Mouse (Mus musculus) ovary, adult 18-20 months (tissue): ENCODE data around the gene Lrch3.
A peak's percentile ranks its signal among the peaks of the same experiment; 100 is the strongest.
"Not testable (repeated sequence)": the region's sequence is repeated elsewhere in the genome, so short reads cannot be mapped to it uniquely, and the experiment has no call there.

Experiments
- DNase-seq: peaks from one replicate; pipeline ENCODE4 v3.0.0; 2022; ENCODE audit warnings: low spot score, mixed read lengths

The Lrch3 gene

GRCm38 (mm10) chr16:32913937-32914881, at the start of gene Lrch3:
Lrch3 (plus strand) TSS chr16:32914100.
- DNase-seq = peak; percentile 89

DNA sequence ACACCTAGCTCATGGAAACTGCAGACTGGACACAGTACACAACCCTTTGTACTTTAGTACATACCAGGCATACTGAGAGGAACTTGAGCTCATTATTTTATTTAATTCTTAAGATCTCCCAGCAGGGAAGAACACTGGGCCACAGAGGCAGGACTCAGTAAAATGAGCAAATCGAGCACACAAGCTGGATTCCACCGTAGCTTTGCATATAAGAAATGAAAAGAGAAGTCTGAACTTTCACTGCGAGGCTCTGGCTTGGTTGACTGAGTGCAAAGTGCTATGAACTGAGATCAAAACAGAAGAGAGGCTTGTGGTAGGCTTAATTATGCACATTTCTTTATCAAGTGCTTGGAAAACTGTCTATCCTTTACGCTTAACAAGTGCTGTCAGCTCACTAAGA, 48.5 kb upstream of the Lrch3 start:
- no peak for DNase-seq

DNA sequence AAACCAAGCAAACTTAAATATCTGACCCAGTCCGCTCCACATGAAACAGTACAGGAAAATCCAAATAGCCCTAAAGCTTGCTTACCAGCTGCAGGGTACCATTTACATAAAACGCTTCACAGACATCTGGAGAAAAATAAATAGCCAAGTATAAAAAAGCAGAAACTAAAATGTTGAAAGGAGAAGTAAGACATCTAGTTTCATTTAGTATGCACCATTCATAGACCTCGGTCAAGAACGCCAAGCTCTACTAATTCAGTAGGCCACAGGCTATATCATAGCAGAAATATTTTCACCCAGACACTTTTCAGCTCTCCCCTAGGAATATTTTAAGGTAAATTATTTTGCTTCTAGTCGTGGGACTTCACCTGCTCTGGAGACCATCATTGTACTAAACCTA, 47.2 kb upstream of the Lrch3 start:
- DNase-seq = no peak

DNA sequence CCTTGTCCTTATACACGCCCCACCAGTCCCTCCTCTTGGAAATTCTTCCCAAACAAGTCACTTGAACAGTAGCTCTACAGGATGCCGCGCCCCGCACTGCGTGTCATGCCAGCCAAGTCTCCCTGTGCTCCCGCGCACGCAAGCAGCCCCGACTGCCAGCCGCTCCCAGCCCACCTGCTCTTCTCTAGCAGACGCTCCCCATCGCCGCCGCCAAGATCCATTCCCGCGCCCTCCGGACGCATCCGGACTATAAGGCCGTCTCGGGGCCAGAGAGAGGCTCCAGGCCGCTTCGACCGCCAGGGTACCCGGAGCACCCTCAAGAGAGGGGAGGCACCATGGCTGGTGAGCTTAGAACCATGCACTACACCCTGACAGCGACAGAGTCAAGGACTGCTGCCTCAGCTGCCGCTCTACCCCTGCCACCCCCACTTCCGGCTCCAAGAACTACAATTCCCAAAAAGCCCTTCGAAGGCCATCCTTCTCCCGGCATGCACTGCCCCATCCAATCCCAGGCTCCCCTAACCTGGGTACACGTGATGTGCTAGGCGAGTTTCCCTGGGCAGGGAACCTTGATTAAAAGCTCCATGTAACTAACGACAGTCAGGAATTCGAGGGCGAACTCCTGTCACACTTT, 45.9 kb upstream of the Lrch3 start:
- DNase-seq = peak; percentile 86

DNA sequence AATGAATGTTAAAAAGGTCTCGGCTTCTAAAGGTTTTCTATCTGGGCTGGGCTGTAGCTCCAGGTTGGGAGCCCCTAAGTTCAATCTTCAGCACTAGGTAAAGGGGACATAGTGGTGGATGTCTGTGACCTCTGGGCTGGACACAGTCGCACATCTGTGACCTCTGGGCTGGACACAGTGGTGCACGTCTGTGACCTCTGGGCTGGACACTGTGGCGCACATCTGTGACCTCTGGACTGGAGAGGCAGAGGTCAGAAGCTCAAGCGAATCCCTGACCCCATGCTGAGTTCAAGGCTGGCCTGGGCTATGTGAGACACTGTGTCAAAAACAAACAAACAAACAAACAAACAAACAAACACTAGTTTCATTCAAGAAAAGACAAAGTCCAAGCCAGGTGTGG, 43.7 kb upstream of the Lrch3 start:
- no peak for DNase-seq

- no peak for DNase-seq
These were observed 40.5 kb upstream of the Lrch3 start for GRCm38 (mm10) chr16:32873366-32873765.

GRCm38 (mm10) chr16:32875281-32875680, 38.6 kb upstream of the Lrch3 start:
- DNase-seq = not testable (repeated sequence)

DNA sequence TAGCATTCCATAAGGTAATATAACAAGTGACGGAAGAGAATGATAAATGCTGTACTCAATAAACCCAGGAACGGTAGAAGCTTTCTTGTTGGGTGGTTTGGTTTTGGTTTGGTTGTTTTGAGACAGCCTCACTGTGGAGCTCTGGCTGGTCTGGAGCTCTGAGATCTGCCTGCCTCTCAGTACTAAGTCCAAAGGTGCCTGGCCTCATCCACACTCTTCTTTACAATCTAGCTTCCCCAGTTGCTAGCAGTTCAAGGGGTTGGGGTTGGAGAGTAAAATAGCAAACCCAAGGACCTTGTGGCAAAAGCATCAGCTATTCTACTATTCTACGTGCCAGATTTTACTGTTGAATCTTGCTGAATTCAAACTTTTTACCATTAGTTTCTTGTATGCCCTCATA, 38.1 kb upstream of the Lrch3 start:
- DNase-seq = no peak

GRCm38 (mm10) chr16:32876831-32877230, 37.1 kb upstream of the Lrch3 start:
- no peak for DNase-seq

DNA sequence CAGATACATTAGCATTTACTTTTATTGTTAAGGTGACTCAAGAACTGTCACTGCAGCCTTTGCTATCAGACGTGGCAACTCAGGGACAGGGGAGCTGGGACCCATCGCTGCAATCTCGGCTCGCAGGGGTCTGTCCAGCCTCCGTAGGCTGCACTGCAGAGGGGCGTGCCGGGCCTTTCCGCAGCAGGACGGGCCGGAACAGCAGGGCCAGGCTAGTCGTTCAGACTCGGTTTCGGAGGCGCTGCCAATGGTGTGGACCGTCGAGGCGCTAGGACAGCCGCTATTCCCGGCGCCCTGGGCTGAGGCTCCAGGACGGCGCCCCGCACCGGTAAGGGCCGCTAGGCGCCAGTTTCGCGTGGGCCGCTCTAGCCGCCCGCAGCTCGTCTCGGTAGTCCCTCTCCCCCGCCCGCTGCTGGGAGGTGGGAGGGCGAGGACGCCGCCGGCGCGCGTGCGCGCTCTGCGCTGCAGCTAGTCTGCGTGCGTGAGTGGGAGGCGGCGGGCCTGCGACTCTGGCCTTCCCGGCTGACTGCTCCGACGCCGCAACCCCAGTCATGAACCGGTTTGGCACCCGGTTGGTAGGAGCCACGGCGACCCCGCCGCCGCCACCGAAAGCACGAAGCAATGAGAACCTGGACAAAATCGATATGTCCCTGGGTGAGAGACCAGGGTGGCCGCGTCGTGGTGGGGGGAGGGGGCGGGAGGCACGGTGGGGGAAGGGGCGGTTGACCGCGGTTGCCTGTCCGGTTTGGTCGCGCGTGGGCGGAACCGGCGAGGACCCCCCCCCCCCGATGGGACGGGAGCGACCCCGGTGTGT, 36.4 kb upstream of the Lrch3 start, which contains the start of the genes Fyttd1 and Rubcn:
Gene Fyttd1 (plus strand): TSS at position 158 of the 814 bp plus-strand sequence.
Gene Rubcn (minus strand): TSS at position 424 of the 814 bp plus-strand sequence.
- DNase-seq = peak; percentile 93

- DNase-seq = no peak
These were observed 35.7 kb upstream of the Lrch3 start for GRCm38 (mm10) chr16:32878157-32878598.

DNA sequence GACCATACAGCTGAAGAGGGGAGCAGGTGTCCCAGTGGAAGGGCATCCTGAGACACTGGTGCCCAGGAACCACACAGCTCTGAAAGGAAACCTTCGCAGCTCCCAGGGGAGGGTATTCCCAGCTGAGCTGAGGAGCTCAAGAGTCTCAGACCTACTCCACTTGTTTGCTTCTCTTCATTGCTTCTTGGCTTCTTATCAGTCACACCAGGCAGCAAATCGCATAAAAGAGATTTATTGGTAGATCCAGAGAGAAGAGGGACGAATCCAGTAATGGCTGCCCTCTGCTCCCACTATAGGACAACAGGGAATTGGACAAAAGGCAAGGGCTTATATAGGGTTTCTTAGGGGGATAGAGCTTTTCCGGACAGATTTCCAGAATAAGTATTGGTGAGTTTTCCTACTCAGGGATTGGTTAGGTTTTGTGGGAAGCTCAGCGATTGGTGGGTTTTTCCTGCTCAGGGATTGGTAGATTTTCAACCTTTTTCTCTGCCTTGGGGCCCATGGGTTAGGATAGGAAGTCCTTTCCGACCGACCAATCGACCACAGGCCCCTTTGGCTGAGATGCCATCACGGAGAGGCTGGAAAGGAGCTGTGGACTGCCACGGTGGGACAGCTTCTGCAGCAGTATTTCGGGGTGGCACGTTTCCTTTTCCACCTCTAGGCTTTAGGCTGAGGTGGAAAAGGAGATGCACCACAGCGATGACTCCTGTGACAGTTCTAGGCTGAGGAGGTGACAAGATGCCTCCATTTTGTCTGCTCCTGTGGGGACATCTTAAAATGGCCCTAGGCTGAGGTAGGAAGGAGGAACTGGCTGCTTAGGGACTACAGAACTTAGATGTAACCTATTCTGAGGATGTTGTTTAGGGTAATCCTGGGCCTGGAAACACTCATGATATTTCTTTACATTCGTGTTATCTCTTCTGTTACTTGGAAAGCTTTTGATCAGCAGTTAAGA, 34.7 kb upstream of the Lrch3 start:
- DNase-seq = no peak

DNA sequence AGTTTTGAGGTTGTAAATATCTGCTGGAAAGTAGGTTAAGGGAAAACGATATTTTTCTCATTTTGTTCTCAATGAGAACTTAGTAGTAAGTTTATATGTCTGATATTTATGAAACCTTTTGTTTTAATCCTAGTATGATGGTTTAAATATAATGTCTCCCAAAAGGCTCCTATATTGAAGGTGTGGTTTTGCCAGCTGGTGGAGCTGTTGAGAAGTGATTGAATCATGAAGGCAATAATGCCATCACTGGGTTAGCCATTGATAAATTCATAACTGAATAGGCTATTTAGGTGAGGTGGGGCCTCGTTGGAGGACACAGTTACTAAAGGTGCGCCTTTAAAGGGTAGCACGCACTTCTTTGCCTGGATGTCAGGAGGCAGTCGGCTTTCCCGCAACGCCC, 32.4 kb upstream of the Lrch3 start:
- DNase-seq = no peak

- no peak for DNase-seq
These were observed 25.9 kb upstream of the Lrch3 start for GRCm38 (mm10) chr16:32887996-32888395.

DNA sequence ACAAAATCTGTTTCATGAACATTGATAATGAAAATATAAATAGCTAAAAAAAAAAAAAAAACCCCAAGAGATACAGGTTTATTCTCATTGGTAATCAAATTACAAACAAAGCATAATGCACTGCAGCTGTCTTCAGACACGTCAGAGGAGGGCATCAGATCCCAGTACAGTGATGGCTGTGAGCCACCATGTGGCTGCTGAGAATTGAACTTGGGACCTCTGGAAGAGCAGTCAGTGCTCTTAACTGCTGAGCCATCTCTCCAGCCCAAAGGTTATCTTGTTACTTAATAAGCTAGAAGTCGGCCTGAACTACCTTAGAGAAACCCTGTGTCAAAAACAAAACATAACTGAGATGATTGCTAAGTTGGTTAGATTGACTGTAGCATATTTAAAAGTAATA, 24.0 kb upstream of the Lrch3 start:
- DNase-seq = no peak

GRCm38 (mm10) chr16:32896126-32896525, 17.8 kb upstream of the Lrch3 start:
- no peak for DNase-seq

DNA sequence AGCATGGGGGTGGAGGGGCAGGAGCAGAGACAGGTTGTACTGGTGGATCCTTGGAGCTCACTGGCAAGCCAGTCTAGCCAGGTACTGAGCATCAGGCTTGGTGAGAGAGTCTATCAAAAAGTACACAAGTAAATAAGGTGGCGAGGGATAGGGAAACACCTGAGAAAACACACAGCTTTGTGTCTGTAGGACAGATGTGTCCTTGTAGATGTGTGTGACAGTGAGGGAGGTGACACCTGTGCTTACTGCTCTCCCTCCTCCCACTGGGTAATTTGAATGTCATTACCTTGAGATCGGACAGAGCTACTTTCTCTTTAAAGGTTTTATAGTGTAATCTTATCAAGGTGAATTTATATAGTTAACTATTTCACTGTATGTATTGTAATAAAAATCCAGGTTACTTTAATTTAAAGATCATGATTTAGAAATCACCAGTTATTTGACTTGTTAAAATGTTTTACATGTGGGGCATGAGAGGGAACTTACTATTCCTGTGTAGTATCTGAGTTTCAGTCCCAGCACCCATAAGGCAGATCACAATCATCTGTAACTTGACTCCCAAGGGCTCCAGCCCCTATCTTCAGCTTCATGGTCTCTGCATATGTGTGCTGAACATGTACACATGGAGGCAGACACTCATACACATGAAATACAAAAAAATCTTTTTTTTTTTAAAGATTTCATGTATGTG, 12.4 kb upstream of the Lrch3 start:
- DNase-seq = no peak

- no peak for DNase-seq
These were observed 11.9 kb upstream of the Lrch3 start for GRCm38 (mm10) chr16:32902051-32902428.

GRCm38 (mm10) chr16:32906186-32906585, 7.7 kb upstream of the Lrch3 start:
- no peak for DNase-seq

GRCm38 (mm10) chr16:32906727-32907126, 7.2 kb upstream of the Lrch3 start:
- peak; percentile 42 for DNase-seq
